Mouse (Mus musculus) spleen, postnatal 14 days (tissue): Measurements from ENCODE around the gene Slc27a5.

Experiments used
- DNase-seq, 2 experiments: peaks; one replicate each; pipeline ENCODE4 v3.0.0; 2021 to 2022; ENCODE audit warnings: low spot score in 2 of 2

Slc27a5 gene

GRCm38 (mm10) chr7:12986906-12987305, 11.1 kb downstream of the Slc27a5 start:
- DNase-seq, result no peak

- no peak for DNase-seq
These were observed 12.3 kb downstream of the Slc27a5 start for GRCm38 (mm10) chr7:12985724-12986123.

- no peak for DNase-seq
These were observed 17.7 kb downstream of the Slc27a5 start for GRCm38 (mm10) chr7:12980291-12980690.

- DNase-seq, result no peak
These were observed 18.2 kb downstream of the Slc27a5 start for GRCm38 (mm10) chr7:12979776-12980175.

GRCm38 (mm10) chr7:12978931-12979722, 18.9 kb downstream of the Slc27a5 start:
- DNase-seq, result no peak

GRCm38 (mm10) chr7:12977682-12978389, 20.2 kb downstream of the Slc27a5 start, which contains the start of gene Zfp446:
Gene Zfp446 (plus strand): TSS chr7:12977848.
- peak; percentile 92 to 95 for DNase-seq

GRCm38 (mm10) chr7:12970906-12971305, 27.1 kb downstream of the Slc27a5 start:
- no peak for DNase-seq

GRCm38 (mm10) chr7:12966104-12966845, 31.7 kb downstream of the Slc27a5 start:
- DNase-seq, result peak; percentile 49 to 56

- peak; percentile 69 to 78 for DNase-seq
These were observed 32.3 kb downstream of the Slc27a5 start, which contains the start of gene Zfp324 for GRCm38 (mm10) chr7:12965678-12966091. Gene Zfp324 (plus strand): TSS chr7:12965838.

GRCm38 (mm10) chr7:12961511-12962141, 36.4 kb downstream of the Slc27a5 start:
- DNase-seq, result peak in 1 of 2 experiments; percentile 40

- no peak for DNase-seq
These were observed 38.3 kb downstream of the Slc27a5 start for GRCm38 (mm10) chr7:12959718-12960117.

GRCm38 (mm10) chr7:12958948-12959347, 39.0 kb downstream of the Slc27a5 start:
- DNase-seq, result no peak

- DNase-seq, result no peak
These were observed 40.5 kb downstream of the Slc27a5 start for GRCm38 (mm10) chr7:12957511-12957910.

GRCm38 (mm10) chr7:12954896-12955295, 43.1 kb downstream of the Slc27a5 start:
- no peak for DNase-seq

- no peak for DNase-seq
These were observed 48.1 kb downstream of the Slc27a5 start for GRCm38 (mm10) chr7:12949872-12950229.

- DNase-seq, result peak; percentile 80 to 84
These were observed 48.7 kb downstream of the Slc27a5 start for GRCm38 (mm10) chr7:12949032-12949871.

- no peak for DNase-seq
These were observed 54.5 kb downstream of the Slc27a5 start for GRCm38 (mm10) chr7:12943488-12943887.

GRCm38 (mm10) chr7:12940599-12940998, 57.4 kb downstream of the Slc27a5 start:
- no peak for DNase-seq
